Mouse (Mus musculus): ENCODE measurements at regions not wholly inside any gene's neighbourhood (a gene's known extent, or its start where the extent isn't known, plus 50 kb on each side); places are given as distances from the start of the nearest gene placed in this dataset.

DNA sequence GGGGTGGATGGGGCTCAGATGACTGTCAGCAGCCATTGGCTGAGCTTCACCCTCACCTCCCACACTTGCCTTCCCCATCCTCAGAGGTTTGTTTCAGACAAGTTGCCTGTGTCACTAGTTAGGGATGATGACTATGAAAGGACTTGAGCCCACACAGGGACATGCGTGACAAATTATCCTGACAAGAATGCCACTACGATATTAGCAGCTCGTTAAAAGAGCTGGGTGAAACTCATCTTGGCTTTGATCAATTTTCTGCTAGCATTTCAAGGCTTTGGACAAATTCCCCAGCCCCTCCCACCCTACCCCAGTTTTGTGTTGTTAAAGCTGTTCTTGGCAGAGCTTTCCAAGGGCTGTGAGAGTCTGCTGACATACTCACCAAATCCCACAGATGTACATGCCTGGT lies 354.5 kb upstream of the Nrp1 start:
- no peak for TF ChIP-seq POLR2A (IDR thresholded peaks at IDR 0.05; ENCODE audit: borderline replicate concordance, extremely low read depth, insufficient read depth, insufficient read length, poor library complexity, severe bottlenecking)
- TF ChIP-seq CTCF (IDR thresholded peaks at IDR 0.05; ENCODE audit: borderline replicate concordance, extremely low read depth, insufficient read depth, insufficient read length): no peak

All from brain, embryonic 14.5 days (tissue).